Mouse (Mus musculus) thymus, postnatal 36 days (tissue): Measurements from ENCODE around the gene Gm28891.
"Not testable (repeated sequence)": the region's sequence is repeated elsewhere in the genome, so short reads cannot be mapped to it uniquely, and the experiment has no call there.

Experiments
- DNase-seq, 2 experiments: peaks; one replicate each; pipeline ENCODE4 v3.0.0; 2022; ENCODE audit warnings: mixed read lengths in 2 of 2

The Gm28891 gene

GRCm38 (mm10) chrY:60240902-60241301 is at the start of gene Gm28891:
TSS of gene Gm28891 (plus strand) at chrY:60241202.
- DNase-seq = not testable (repeated sequence)
